Mouse (Mus musculus): ENCODE results near the gene Catsperd.

- TF ChIP-seq MAFK (IDR thresholded peaks at IDR 0.05; ENCODE audit: insufficient replicate concordance, low read length), result no peak
- TF ChIP-seq POLR2A (IDR thresholded peaks at IDR 0.05; ENCODE audit: low read depth, low read length), result no peak
- TF ChIP-seq CTCF (conservative IDR thresholded peaks at IDR 0.05 in 1 of 2, IDR thresholded peaks at IDR 0.05 in 1 of 2; ENCODE audit: low read depth in 2 of 2, low read length in 2 of 2), result no peak
- TF ChIP-seq EP300 (IDR thresholded peaks at IDR 0.05; ENCODE audit: low read length), result no peak
- TF ChIP-seq USF1 (IDR thresholded peaks at IDR 0.05; ENCODE audit: low read depth, low read length), result no peak
- TF ChIP-seq ELF1 (IDR thresholded peaks at IDR 0.05; ENCODE audit: low read depth, low read length), result no peak
- TF ChIP-seq JUND (conservative IDR thresholded peaks at IDR 0.05; ENCODE audit: low read depth, low read length), result no peak
- no peak for TF ChIP-seq BHLHE40 (IDR thresholded peaks at IDR 0.05; ENCODE audit: low read depth, low read length)
- no peak for TF ChIP-seq ETS1 (conservative IDR thresholded peaks at IDR 0.05; ENCODE audit: low read depth, low read length)
Measured at GRCm38 (mm10) chr17:56616725-56617124, 11.2 kb upstream of the Catsperd start.
